Mouse (Mus musculus) lung, postnatal 4 days (tissue): ENCODE measurements at regions not wholly inside any gene's neighbourhood (a gene's known extent, or its start where the extent isn't known, plus 50 kb on each side); places are given as distances from the start of the nearest gene placed in this dataset.
A peak's percentile ranks its signal among the peaks of the same experiment; 100 is the strongest.

Experiments
- DNase-seq, 2 experiments: peaks; one replicate each; pipeline ENCODE4 v3.0.0; 2021

DNA sequence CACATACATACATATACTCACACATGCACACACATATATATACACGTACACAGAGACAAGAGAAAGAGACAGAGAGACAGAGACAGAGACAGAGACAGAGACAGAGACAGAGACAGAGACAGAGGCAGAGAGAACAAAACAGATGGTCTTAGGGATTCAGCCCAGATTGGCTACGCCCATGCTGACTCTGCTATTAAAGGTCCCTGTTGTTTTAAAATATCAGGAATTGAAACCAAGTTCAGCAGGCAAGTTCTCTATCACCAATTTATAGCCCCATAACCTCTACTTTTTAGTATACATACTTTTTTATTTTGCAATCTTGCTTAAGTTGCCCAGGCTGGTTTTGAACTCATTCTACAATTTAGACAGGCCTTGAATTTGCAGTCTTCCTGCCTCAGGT is 115.9 kb downstream of the Zfp36l2 start:
- no peak for DNase-seq

DNA sequence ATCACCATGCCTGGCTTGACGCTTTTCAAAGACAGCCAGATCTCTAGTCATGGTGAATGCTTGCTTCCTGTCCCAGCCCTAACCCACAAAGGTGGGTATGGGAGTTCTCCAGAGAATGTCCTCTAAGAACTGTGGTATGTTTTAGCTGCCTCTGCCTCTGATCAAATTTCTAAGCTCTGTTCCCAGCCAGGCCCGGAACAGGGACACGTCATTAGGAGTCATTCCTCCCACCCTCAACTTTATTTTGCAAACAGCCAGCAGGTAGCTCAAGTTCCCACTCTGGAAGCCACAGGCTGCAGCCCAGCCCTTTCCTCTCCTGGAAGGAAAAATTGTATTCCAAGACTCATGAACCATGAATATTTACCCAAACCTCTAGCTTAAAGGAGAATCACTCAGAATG is 117.2 kb downstream of the Zfp36l2 start:
- no peak for DNase-seq

DNA sequence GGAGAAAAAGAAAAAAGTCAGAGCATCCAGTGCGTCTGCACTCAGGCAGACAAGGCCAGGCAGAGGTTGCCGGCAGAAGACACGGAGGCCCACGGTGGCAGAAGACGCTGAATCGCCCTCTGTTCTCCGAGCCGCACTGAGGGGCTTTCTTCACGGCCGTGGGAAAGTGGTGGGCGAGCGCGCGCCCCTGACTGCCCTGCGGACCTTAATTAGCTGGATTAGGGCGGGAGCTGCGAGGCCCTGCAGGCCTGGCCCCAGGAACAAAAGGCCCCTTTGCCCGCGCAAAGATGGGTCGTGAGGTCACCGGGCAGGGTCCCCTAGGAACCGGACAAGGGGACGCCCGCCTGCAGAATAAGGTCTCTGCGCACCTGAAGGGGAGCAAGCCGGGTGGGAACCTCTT is 120.6 kb downstream of the Zfp36l2 start:
- DNase-seq = no peak

DNA sequence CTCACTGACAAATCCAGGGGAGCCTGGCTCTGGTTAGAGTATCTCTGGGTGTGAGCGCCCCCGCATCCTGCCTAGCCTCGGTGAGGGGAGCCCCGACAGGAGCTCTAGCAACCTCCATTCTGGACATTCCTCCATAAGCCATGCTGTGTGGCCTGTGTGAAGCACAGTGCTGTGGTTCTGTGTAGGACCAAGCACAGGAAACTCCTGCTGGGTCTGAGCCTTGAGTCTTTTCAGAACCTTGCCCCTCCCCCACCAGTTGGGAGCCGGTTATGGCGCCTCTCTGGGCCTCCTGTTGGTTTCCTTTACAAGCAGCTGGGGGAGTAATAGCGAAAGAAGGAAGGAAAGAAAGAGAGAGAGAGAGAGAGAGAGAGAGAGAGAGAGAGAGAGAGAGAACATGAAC is 124.0 kb downstream of the Zfp36l2 start:
- no peak for DNase-seq

DNA sequence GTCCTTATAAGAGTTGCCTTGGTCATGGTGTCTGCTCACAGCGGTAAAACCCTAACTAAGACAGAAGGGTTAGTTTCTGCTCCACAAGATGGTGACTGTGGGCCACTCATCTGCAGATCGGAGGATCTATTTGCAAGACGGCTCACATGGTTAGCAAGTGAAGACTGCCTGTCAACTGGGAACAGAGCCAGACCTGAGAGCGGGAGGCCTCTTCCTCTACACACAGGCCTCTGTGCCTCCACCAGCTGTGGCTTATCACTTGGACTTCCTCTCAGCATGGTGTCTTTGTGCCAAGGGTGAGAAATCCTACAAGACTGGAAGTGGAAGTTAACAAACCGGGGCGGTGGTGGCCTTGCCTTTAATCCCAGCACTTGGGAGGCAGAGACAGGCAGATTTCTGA is 126.1 kb downstream of the Zfp36l2 start:
- DNase-seq = peak; percentile 68 to 81

DNA sequence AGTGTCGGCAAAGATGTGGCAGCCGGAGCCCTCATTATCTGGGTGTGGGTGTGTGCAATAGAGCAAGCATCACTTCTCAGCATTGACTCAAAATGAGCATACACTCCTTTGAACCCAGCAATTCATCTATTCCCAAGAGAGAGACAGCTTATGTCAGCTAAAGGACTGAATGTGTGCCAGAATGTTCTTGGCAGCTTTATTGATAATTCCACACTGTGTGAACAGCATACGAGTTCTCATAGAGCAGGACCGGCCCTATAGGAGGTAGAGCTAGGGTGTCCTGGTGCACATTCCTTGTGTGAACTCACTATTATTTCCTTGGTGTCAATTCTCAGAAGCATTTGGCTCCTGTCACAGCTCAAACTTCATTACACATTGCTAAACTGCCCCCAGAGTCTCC is 131.3 kb downstream of the Zfp36l2 start:
- no peak for DNase-seq

DNA sequence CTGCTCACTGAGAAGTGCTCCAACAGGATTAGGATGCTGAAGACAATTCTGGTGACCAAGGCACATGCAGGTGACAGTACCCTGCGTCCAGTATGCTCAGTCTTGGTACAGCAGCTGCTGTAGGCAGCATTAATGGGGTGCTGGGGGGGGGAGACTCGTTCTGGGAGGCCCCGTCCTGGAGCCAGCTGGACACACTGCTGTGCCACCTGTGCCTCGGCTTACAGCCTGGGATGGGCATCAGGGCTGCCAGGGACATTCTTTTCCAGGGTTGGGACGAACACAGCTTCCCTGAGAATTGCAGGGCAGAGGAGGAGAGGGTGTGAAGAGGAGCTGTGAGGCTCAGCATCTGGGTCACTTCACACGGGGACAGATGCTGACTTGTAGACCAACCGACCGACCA is 135.3 kb downstream of the Zfp36l2 start:
- DNase-seq = no peak

DNA sequence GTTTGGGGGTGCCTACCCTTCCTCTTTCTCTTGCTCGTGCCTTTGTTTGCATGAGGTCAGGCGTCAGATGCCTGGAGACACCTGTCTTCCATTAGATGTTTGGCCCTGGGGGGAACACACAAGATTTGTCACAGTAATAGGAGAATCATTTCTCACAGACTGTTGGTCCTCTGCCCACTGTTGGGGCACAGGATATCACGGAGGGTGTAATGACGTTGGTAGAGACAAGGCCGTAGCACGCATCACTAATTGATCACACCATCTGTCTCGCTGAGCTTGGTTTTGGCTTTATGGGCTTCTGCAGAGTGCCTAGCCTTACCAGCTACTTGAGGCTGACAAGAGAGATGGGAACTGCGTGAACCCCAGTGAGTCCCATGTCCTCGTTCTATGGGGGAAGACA is 136.5 kb downstream of the Zfp36l2 start:
- DNase-seq = no peak

DNA sequence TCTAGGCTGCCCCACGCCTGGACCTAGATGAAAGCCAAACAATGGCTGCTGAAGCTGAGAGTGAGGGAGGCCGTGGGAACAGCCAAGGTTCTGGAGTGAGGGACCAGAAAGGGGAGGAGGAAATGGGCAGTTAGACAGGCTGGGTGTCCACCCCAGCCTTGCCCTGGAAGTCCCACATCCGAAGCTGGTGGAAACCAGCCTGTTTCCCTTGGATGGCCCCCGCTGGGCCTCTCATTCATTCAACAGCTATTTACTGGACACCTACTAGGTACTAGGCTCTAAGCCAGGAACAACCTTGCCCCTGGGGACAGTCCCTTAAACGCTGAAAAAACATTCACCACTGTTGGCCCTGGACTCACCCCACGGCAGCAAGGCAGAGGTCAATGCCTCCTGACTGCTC is 139.2 kb downstream of the Zfp36l2 start:
- DNase-seq = peak in 1 of 2 experiments; percentile 50

DNA sequence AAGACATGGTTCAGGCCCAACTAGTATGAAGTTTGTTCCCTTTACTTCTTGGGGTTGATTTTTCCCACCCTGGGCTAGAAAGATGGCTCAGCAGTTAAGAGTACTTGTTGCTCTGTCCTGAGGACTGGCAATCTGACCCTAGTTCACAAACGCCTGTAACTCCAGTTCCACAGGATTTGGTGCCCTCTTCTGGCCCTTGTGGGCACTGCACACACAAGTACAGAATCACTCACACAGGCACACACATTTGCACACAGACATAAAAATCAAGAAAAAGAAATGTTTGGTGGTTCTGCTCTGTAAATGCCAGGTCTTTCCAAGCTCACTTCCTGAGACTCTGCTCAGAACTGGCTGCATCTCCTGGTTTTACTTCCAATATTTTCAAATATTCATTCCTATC is 140.2 kb downstream of the Zfp36l2 start:
- no peak for DNase-seq

DNA sequence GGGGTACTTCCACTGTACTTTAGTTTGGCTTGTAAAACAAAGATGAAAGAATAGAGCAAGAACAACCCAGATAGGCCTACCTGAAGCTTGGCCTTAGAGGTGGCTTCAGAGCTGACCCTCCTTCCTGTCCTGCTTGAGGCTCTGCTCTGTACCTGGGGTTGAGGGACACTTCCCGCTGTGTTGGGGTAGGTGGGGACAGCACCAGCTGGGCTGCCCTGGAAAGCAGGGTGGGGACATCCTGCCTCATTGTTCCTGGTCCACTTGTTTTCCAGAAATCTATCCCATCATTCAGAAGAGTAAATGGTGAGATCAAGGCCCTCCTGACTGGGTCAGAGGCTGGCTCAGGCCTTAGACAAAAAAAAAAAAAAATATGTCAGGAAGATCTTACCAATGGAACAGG is 141.9 kb downstream of the Zfp36l2 start:
- DNase-seq = no peak

DNA sequence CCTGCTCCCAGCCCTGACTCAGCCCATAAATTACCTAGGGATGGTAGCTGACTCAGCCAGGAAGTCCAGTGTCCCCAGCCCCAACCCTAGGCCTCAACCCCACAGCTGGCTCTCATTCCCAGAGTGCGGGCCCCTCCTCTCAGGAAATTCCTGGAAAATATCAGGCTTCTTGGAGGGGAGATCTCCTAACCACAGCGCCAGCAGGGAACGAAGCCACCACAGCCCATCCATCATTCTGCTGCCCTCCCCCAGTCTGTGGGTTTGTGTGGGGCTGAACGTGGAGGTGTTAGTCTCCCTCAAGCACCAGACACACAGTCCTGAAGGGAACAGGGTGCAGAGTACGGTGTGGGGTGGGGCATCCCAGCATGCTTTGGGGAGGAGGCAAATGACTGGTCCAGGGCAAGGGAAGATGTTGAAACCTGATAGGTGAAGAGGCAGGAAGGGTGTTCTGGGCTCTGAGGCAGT is 143.2 kb downstream of the Zfp36l2 start:
- peak; percentile 70 to 86 for DNase-seq

DNA sequence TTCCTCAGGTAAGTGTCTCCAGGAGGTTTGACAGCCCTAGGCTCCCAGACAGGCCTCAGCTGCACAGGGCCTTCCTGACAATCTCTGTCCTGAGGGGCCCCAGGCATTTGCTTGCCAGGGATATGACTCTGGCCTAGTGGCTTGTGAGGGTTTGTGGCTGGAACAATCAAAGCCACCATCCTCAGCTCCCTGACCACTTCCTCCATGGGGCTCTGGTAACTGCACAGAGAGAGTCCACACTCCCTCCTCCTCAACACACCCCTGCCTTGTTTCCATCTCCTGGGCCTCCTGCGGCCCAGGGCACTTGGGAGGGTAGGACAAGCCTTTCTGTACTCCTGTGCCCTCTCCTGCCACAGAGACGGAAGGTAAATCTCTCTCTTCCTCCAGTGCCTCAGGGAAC is 144.6 kb downstream of the Zfp36l2 start:
- no peak for DNase-seq

DNA sequence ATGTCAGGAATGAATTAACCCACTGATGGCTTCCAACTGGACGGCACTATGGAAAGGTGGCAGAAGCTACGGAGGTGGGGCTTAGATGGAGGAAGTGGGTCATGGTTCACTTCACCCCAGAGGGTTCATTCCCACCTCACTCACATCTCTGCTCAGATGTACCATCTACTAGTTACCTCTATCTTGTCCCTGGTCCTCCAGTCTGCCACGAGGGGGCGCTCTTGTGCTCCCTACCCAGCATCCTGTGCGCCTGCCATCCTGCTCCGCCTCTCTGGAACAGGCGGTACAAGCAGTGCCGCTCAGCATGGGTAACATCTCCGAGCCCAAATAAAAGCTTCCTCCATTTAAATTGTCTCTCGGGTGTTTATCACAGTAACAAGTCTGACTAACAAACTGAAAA is 148.3 kb downstream of the Zfp36l2 start:
- DNase-seq = no peak

DNA sequence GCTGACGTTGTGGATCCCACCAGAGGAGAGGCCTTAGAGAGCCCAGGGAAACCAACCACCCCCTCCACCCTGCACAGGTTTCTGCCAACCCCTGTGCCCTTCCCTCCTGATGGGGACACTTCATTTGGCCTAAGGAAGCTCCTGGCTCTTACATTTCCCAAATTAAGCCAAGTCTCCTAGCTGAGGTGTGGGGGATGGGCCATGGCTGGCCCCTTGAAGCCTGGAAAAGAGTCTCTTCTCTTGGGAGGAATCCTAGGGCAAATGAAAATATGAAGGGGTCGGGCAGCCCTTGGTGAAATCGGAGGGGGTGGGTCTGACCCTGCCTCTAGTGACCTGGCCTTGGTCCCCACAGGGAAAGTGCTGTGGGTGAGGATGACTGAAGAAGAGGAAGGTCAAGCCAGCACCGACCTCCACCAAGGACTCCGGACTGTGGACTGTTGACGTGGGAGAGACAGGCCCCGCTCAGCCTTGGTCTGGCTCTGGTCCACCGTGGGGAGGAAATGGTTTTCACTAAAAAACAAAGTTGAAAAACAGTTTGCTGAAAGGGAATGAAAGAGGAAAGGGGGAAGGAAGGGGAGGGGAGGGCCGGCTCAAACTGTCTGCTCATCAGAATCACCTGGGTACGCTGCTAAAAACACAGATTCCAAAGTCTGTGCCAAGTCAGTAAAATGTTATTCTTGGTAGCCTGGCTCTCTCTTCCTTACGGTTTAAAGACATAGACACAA is 150.0 kb downstream of the Zfp36l2 start:
- DNase-seq = peak; percentile 57 to 75

DNA sequence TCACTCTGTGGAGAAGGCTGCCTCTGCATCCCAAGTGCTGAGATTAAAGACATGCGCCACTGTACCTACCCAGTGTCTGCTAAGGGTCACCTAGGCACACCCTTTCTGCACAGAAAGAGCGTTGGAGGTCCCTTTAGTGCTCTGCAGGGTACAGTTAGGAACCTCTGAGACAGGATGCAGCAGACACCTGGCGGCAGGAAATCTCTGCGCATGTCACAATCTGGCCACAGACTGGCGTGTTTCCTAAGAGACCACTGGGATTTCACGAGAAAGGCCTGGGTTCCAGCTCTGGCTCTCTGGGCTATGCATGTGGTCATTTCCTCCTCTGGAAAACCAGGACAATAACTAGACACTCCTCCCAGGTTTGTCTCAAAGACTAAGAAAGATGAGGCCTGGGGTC is 151.7 kb downstream of the Zfp36l2 start:
- no peak for DNase-seq

DNA sequence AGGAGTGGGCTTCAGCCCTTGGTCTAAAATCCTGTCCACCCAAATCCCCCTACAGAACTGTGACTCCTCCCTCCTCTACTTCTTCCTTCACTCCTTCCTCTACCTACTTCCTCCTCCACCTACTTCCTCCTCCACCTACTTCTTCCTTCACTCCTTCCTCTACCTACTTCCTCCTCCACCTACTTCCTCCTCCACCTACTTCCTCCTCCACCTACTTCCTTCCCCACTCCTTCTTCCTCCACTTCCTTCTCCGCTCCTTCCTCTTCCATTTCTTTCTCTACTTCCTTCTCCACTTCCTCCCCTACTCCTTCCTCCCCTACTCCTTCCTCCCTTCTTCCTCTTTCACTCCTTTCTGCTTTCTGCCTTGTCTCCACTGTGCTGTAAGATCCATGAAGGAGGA is 152.9 kb downstream of the Zfp36l2 start:
- DNase-seq = no peak

DNA sequence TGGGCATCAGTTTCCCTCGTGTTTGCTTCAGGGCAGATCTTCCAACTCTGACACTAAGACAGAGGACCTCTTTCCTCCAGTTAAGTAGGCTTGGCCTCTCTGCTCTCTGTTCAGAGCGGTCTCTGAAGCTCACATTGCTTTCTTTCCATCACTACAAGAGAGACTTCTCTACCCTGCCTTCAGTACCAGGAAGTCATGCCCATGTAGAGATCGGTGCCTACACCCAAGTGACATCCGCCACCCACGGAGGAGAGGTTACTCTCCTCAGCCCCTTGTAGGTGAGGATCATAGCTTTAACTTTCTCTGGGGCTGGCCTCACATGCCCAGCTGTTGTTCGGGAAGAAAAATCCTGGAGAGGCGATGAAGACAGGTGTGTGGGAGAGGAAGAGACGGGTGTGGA is 155.3 kb downstream of the Zfp36l2 start:
- no peak for DNase-seq

DNA sequence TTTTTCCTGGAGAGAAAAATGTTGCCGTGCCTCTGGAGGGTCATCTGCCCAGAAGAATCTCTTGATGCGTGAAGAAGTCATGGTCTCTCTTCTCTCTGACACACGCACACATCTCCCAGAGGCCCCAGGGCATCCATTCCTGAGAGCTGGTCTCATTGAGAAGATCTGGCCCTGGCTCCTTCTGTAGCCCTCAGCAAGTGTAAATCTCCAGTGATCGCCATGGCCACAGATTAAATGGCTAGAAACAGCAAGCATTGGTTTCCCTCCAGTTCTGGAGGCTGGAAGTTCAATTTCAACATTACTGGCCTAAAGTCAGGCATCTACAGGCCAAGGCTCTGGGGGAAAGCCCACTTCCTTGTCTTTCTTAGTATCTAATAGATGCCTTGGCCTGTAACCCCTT is 155.9 kb downstream of the Zfp36l2 start:
- DNase-seq = no peak

DNA sequence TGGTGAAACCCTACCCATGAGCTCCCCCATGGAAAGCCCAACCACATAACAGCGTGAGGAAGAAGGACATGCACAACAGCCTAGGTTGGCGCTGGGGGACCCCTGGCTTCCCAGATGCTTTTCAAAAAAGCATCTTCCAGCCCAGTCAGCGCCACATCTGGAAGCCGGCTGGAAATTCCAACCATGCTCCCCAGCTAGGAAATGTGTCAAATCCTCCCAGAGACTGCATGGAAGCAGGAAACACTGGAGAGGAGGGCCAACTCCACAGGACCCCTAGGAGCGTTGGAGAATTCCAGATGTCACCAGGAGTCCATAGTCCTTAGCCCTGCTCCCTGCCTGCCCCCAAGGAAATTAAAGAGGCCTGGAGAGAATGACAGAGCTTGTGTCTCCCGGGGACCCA is 156.4 kb downstream of the Zfp36l2 start:
- DNase-seq = no peak

DNA sequence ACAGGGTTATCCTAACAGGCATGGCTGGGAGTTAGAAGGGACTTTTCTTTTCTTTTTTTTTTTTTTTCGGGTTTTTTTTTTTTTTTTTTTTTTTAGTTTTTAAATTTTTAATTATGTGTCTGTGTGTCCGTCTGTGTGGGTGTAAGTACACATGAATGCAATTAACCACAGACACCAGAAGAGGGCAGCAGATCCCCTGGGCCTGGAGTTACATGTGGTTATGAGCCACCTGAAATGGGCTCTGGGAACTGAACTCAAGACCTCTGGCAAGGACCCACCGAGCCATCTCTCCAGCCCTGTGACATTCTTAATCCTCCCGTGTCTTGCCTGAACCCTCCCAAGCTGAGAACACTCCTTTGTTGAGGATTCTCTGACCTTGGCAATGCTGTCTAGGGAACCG is 157.0 kb downstream of the Zfp36l2 start:
- peak in 1 of 2 experiments; percentile 17 for DNase-seq

DNA sequence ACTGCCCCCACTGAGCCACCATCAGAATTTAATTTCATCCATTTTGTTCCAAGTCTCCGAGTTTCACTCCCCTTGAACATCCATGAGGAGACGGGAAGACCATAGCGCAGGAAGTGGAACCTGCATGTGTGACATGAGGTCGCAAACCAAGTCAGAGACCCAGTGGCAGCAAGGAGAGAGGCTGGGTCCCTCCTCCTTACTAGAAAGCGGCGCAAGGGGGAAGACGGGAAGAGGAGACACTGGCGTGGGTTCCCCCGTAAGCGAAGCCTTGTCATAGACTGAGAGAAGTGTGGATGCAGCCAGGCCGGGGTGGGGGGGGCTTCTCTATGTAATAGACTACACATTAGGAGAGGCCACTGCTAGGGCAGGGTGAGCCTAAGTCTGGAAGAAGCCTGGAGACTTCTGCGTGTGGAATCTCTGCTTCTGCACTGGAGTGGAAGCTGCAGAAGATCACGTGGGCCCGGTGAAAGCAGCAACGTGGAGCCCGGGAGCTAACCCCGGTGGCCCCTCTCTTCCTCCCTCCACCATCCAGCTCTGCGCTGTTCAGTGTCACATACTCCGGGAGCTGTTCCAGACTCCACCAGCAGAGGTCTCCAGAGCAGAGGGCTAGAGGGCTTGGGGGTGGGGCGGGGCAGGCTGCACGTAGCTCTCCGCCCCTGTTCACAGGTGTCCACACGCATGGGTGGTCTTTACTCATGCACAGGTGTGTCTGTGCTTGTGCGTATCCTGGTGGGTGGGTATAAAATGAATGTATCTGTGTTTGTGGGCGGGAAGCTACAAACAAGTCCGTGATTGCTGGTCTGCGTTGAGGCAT is 159.4 kb downstream of the Zfp36l2 start:
- DNase-seq = peak; percentile 82 to 92

DNA sequence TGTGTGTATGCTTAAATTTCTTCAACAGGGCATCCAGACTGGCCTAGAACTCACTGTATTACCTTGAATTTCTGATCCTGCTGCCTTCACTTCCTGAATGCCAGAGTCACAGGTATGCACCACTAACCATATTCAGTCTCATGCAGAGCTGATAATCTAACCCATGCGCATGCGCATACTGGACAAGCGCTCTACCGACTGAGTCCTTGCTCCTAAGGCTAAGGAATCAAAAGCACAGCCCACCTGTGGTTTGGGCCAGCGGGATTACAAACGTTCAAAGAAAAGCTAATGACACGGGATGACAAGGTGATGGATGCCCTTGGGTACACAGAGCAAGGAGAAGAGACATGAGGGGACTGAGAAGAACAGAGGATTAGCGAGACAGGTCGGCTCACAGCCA is 160.5 kb downstream of the Zfp36l2 start:
- peak in 1 of 2 experiments; percentile 15 for DNase-seq

DNA sequence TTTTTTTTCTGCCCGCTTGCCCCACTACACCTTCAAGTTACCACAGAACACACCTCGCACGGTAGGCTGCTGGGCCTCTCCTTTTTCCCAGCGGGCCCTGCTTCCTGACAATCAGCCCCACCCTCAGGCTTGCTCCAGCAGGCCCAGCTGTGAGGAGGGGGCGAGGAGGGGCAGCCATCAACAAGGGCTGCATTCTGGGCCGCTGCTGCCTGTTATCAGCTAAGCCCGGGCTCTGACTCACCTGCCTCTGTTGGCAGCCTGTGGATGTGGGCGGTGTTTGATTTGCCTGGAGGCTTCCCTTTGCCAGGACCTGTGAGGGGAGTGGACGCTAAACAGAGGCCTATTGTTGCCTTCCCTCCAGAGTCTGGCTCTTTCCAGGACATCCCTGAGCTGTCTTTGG is 161.6 kb downstream of the Zfp36l2 start:
- DNase-seq = peak; percentile 70 to 84
